Mouse (Mus musculus) kidney, postnatal 36 days (tissue): ENCODE results near the gene Kcmf1.

Experiments used
- DNase-seq, 2 experiments: peaks; one replicate each; pipeline ENCODE4 v3.0.0; 2021 to 2022; ENCODE audit warnings: mixed read lengths in 2 of 2

The Kcmf1 gene

DNA sequence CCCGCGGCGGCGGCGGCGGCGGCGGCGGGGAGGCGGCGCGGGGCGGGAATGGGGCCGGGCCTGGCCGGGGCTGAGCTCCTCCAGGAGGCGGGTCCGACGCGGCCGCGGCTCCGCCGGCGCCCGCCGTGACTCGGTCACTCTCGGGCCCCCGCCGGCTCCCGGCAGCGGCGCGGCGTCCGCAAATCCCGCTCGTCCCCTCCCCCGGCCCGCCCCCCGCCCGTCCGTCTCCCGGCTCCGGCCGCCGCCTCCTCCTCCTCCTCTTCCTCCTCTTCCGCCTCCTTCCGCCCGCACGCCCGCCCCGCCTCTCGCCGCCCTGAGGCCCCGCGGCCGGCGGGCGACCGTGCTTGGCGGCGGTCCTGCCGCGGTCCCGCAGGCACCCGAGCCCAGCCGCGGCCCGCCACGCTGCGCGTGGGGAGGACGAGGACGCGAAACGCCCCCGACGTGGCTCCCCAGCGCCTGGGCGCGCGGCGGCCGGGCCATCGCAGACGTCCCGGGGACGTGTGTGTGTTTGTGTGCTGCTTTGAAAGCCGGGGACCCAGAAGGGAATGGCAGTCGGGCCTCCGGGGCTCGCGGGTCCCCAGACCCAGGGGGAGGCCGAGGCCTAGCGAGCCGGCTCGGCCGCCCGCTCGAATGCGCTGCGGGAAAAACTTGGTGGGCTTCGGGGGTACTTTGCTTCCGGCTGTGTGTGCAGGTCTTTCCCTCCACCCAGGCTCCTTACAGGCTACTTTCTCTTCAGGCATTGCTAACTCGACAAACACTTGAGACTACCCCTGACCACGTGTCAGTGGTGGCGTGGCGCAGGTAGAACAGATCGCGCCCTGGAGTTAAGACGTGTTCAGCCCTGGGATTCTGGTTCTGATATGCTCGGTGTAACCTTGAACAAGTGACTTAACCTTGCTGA lies at the start of gene Kcmf1:
Gene Kcmf1, minus strand, starts transcription at position 199 of the 901 bp plus-strand sequence.
- DNase-seq: peak; percentile 84 to 91

DNA sequence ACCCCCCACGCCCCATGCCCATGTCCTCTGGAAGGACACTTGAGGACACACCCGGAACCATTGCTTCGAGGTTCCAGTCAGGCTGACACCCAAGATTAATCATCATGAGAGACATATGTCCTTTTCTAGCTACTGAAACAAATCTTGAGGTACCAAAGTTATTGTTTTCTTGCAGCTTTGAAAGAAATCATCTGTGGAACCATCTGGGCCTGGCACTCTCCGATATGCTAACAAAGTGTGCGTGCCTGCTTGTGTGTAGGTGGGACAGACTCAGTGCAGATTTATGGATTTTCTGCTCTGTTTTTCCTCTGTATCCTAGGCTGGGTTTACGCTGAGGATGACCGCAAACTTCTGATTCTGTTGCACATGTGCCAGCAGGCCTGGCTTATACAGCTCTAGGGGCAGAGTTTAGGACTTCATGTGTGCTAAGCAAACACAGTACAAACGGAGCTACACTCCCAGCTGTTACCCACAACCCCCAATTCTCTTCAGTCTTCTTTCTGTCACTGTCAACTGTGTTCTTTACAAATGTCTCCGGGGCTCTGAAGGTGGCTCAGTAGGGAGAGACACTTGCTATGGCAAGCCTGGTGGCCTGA lies 49.5 kb upstream of the Kcmf1 start:
- no peak for DNase-seq

DNA sequence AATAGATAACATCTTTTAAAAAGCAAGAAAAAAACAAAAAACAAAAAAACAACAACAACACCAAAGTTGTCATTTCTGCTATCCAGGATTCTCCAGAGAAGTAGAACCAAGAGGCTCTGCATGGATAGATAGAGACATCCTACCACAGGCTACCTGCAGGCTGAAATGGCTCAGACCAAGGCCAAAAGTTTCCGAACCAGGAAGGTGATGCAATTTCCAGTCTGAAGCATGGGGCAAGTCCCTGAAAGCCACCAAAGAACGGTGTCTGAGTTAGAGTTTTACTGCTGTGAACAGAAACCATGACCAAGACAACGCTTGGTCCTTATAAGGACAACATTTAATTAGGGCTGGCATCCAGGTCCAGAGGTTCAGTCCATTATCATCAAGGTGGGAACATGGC lies 48.6 kb upstream of the Kcmf1 start:
- no peak for DNase-seq

DNA sequence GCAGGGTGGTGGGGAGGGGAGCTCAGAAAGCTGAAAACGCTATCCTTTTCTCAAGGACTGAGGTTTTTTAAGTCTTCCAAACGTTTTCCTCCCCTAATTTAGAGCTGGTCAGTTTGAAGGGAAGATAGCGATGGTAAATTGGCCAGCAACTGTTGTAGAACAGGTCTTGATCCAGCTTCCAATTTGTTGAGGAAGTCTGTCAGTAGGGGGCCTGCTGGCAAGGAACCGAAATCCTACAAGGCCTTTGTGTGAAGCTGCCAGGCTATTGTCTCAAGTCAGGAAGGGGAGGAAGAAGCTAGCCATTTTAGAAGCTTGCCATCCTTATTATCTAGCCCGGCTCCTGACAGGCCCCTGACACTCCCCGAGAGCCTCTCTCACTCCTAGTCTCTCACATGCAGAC lies 48.2 kb upstream of the Kcmf1 start:
- peak; percentile 39 to 45 for DNase-seq

DNA sequence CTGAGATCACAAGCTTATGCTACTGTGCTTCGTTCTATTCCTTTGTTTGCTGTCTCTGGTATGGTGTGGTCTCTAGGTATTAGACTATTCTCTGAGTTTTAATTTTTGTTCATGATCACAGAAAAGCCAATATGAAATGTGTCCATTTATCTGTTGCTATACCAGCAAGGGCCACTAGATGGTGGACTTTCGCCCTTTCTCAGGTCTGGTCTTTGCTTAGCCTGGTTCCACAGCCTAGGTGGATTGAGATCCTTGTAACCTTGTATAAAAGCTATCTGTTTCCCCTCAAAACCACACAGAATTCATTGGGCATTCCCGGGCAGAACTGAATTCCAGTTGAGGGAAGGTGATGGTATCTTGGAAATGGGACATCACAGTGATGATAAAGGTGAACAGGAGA lies 40.7 kb upstream of the Kcmf1 start:
- peak; percentile 58 to 83 for DNase-seq

DNA sequence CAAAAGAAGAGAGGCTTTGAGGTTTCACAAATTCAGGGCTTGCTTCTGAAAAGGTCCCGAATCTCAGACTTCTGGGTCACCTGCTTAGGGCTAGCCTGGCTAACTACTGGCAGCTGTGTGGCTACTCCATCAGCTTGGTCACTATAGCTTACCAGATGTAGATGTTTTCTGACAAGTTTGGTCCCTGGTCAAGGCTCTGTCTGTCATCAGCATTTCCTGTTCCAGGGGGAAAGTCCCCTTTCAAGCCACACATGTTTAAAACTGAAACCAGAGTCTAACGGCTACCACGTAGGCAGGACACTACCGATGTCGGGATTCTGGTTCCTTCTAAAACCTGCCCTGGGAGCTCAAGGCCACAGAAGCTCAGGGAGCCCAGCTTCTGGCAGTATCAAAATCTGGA lies 38.1 kb upstream of the Kcmf1 start:
- DNase-seq: no peak

DNA sequence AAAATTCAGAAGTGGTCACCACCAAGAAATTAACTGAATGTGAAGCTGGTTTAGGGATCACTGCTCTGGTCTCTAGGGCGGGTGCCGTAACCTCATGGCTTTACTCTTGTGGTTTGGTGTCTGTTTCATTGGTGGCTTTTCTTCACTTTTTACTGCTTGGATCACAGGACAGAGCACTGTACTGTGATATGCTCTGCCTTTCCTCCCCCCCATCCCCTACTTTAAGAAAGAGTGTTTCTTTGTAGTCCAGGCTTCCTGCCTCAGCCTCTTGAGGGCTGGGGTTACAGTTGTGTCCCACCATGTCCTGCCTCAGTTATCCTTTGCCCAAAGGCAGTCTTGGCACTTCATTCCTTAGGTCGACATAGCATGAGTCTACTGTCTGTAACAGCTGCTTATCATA lies 37.7 kb upstream of the Kcmf1 start:
- no peak for DNase-seq

DNA sequence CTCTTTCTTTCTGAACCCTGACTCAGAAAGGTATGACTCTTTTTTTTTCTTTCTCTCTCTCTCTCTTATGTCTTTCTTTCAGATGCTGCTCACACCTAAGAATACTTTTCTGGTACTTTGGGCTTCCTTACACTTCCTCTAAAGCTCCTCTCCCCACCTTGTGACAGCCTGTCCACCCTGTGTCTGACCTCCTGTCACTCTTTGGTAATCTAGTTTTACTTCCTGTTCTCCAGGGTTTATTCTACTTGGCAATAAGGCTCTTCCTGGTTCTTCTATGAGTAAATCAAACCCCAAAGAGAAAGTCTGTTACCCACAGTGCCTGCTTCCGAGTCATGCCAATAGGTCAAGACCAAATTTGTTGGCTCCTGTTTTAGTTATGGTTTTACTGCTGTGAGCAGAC lies 33.2 kb upstream of the Kcmf1 start:
- DNase-seq: no peak

DNA sequence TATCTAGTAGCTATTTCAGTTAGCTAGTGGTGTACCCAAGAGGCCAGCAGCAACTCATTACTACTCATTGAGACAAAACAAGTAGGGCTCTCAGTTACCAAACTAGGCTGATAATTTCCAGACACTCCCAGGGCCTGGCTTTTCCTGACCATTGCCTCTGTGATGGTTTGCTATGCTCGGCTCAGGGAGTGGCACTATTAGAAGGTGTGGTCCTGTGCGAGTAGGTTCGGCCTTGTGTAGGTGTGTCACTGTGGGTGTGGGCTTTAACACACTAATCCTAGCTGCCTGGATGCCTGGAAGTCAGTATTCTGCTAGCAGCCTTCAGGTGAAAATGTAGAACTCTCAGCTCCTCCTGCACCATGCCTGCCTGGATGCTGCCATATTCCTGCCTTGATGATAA lies 31.8 kb upstream of the Kcmf1 start:
- no peak for DNase-seq

DNA sequence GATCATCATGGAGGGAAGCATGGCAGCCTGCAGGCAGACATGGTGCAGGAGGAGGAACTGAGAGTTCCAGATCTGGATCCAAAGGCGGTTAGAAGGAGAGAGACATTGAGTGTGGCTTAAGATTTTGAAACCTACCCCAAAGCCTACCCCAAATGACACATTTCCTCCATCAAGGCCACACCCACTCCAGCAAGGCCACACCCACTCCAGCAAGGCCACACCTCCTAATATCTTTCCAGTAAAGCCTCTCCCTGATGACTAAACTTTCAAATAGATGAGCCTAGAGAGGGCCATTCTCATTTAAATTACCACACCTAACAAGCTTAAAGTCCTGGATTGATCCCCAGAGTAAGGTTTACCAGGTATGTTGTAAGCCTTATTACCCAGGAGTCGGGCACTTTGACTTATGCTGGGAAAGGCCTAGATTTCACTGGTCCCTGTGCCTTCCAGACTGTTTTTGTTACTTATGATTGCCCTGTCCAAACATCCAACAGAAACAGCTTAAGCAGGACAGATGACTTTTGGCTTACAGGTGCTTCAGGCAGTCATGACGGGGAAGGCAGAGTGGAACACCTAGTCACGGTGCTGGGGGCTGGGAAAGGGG lies 30.1 kb upstream of the Kcmf1 start:
- no peak for DNase-seq

DNA sequence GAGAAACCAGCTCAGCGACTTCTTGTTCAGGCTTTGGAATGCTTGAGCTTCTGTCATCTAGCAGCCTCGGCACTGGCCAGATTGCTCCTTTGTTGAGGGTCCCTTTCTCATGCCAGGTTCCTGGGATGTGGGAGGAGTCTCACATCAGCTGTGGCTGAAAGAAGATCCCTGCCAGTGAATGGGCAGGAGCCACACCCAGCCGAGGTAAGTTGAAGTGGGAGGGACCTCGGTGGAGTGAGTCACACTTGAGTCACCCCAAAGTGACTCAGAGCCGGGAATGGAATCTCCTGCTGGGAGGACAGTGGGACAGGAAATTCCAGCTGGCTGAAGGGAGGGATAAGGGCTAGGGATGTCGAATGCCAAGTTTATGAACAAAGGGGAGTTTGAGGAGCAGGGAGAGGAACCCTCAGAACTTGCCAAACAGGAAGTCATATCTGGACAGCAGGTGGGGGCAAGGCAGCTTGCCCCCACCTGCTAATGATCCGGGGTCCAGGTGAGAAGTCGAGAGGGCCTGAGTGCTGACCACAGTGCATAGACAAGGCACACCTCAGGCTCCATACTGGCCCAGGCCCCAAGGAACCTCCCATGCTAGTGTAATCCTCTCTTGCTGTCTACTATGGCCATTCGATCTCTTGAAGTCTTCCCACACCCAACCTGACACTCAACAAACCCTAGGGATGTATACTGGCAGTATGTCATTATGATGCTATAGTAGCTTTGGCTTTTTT lies 27.1 kb upstream of the Kcmf1 start:
- DNase-seq: peak; percentile 47 to 64

DNA sequence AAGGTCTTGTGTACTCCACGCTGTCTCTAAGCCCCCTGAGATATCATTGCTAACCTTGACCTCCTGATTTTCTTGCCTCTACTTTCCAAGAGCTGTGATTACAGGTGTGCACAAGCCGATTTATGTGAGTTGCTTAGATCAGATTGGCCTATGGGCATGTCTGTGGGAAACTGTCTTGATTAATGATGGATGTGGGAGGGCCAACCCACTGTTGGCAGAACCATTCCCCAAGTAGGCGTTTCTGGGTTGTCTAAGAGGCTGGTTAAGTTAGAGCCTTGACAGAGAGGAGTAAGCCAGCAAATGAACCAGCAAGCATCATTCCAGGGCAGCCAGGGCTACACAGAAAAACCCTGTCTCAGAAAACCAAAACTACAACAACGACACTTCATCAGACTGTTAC lies 26.3 kb upstream of the Kcmf1 start:
- no peak for DNase-seq

DNA sequence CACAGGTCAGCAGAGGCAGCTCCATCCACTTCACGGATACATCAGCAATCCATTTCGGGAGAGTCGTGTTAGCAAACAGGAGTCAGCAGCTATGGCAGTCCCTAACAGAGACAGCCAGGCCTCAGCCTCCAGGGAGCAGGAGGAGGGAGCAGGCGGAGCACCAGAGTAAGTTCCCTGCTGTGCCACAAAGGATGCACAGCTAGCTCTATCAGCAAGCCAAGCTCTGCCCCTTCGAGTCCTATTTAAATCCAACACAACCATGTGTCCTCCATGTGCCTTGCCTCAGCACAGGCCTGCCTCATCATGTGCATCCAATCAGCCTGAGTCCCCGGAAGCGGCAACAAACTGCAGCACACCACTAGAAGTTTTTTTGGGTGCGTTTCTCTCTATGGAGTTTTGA lies 23.6 kb upstream of the Kcmf1 start:
- DNase-seq: no peak

DNA sequence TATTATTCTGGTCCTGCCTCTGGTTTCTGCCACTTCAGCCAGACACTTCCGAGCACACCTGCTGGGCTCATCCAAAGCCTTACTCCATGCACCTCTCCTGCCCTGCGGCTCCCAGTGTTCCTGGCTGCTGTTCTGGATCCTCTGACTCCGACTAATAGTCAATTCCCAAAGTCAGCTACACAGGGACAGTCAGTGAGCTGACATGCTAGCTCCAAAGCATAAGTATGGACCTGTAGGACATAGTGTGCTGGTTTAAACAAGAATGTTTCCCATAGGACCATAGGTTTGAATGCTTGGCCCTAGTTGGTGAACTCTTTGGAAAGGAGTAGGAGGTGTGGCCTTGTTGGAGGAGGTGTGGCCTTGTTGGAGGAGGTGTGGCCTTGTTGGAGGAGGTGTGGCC lies 21.3 kb upstream of the Kcmf1 start:
- no peak for DNase-seq

DNA sequence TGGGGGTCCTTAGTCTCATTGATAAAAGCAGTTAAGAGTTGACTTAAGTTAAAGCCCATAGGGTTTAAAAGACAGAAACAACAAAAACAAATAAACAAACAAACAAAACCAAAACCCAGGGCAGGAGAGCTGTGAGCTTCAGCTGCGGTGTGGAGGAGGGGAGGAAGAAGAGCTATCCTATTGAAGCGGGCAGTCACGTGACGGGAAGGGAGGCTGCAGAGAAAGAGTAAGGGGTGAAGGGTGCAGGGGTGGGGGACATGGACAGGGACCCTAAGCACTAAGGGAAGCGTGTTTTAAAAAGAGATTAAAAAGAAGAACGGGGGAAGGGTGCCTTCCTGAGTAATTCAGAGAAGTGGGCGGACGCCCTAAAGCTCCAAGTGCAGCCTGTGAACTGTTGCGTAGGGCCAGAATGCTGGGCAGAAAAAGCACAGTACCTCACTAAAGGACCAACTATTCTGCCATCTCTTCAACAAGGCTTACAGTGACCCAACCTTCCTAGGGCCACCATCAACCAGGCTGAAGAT lies 18.8 kb upstream of the Kcmf1 start:
- no peak for DNase-seq

DNA sequence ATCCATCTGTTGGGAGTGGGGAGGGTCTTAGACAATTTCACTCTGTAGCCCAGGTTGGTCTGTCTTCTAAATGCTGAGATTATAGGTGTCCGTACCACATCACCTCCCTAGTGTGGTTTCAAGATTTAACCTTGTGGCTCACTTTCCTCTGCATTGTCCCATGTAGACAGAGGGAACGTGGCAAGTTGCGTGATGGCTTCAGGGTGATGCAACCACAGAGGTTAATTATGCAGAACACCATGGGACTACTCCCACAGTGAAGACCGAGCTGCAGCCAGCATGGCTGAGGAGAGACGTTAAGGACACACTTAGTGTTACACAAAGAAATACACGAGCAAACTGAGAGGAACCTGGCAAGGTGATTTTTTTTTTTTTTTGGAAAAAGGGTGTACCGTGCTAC lies 16.6 kb upstream of the Kcmf1 start:
- DNase-seq: no peak

DNA sequence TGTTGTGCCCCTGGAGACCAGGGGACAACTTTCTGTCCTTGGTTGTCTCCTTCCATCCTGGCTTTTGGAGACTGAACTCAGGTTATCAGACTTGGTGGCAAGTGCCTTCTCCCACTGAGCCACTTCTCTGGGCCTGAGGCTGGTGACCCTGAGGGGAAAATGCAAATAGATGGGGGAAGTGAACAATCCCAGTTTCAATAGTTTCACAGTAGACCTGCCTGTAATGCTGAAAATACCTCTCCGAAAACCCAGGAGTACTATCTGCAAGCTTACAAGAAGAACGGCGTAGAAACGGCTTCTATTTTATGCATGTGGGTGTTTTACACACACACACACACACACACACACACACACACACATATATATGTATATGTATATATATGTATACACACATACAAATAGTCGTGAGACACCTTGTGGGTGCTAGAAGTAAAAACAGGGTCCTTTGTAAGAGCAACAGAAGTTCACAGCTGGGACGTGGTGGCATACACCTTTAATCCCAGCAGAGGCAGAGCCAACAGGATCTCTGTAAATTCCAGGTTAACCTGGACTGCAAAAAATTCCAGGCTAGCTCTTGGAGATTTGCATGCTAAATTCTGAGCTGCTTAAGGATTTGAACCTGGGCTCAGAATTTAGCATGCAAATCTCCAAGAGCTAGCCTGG lies 14.4 kb upstream of the Kcmf1 start:
- DNase-seq: no peak

DNA sequence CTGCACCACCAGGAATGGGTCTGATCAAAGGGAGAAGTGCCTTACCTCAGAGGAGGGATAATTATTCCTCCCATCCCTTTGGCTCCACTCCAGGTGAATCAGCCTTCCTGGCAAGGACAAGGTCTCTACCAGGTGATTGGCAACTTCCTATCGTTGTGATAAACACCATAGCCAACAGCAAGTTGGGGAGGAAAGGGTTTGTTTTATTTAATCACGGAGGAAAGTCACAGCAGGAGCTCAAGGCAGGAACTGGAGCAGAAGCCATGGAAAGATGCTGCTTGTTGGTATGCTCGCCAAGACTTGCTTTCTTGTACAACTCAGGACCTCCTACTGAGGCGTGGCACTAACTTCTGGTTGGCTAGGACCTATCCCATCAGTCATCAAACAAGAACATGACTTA lies 11.5 kb upstream of the Kcmf1 start:
- no peak for DNase-seq

DNA sequence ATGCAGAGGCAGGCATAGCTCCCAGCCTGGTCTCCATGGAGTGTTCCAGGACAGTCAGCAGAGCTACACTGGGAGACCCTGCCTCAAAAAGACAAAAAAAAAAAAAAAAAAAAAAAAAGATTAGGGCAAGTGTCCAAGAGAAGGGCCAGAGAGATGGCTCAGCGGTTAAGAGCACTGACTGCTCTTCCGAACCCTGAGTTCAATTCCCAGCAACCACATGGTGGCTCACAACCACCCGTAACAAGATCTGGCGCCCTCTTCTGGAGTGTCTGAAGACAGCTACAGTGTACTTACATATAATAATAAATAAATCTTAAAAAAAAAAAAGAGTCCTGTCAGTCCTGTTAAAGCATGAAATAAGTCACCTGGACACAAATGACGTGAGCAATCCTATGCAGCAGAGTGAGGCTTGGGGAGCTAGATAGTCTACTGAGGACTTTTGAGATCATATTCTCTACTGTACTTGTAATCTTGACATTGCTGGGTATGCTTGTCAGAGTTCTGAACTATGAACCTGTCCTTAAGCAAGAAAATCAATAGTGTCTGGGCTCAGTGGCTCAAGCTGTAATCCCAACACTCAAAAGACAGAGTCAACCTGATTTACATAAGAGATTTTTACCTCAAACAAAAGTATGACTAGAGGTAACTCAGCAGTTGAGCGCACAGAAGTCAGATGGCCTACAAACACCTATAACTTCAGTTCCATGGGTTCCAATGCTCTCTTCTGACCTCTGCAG lies 2.6 kb upstream of the Kcmf1 start:
- DNase-seq: peak in 1 of 2 experiments; percentile 16

DNA sequence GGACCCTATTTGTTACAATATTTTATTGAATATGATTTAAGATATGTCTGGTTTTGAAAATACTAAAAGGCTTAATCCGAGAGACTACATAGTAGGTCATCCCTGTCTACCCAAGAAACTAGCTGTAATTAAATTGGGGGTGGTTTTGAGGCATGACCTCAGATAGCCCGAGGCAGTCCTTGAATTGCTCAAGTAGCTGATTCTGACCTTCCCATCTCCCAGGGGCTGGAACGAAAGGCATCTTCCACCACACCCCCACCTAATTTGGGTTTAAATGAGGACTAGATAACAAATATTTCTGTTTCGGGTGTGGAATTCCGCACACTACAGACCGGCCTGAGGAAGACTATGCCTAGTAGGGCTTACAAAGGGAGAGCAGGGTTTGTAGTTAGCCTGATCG lies 1.2 kb upstream of the Kcmf1 start:
- no peak for DNase-seq

DNA sequence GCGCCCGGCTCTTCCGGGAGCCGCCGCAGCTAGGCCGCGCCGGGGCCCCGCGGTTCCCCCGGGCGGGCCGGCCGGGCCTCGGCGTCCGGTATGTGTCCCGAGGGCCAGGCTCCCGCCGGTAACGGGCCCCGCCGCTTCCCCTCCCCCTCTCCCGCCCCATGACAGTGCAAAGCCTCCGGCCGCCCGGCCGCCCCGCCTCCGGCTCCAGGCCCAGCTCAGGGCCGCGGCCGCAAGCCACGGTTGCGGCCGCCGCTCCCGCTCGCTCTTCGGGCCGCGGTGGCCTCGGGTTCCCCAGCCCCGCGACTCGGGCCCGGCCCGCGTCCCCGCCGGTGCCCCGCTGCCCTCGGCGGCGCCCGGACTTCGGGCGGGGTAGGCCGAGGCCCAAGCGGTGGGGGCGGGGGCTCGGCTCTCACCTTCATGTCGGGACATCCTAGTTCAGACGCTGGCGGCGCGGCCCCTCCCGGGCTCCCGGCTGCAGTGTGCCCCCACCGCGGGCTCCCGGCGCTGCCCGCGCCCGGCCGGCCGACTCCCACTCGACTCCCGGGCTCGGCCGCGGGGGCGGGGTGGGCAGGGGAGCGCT lies 488 bp downstream of the Kcmf1 start:
- peak; percentile 43 to 75 for DNase-seq
